Mouse (Mus musculus) layer of hippocampus, postnatal 25 days (tissue): Measurements from ENCODE around the gene Spock1. TPM values are rescaled to one million over a fixed set of nuclear protein-coding genes. Genes with fewer than 3 reads are reported as not detected.
"Not testable (repeated sequence)": the region's sequence is repeated elsewhere in the genome, so short reads cannot be mapped to it uniquely, and the experiment has no call there.

ENCODE experiments used
- DNase-seq, 2 experiments: peaks; one replicate each; pipeline ENCODE4 v3.0.0; 2022; ENCODE audit warnings: mixed read lengths in 2 of 2, low spot score in 1 of 2; ENCODE audit errors: extremely low spot score in 1 of 2
- total RNA-seq, 2 experiments: library from RNA; stranded (reverse); gene quantifications; 2 replicates each; pipeline ENCODE4 v1.2.3; 2021

The Spock1 gene
- total RNA-seq, 2 experiments from 2014 or later = 184 to 193 TPM

DNA sequence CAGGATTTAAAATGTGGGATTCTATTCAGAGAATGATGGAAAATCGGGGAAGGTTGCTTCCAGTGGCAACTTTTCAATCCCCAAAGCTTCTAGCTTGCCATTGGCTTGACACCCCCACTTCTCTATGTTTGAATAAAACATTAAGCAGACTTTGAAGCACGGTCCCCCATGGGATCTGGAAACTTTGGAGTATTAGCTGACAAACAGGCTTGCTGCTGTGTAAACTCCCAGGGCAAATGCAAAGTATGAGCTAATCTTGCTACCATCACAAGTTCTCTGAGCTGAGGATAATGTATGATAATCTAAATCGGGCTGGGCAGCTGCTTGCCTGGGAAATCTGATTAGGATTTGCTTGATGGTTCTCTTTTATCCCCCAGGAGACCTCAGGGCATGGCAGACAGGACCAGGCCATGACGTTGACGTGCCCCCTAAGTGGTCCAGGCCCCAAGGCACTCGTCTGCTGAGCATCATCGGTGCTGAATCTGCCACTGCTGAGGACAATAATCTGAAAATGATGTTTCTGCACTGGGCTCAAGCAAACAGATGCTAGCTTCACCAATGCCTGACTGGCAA is 284.1 kb downstream of the Spock1 start:
- no peak for DNase-seq

DNA sequence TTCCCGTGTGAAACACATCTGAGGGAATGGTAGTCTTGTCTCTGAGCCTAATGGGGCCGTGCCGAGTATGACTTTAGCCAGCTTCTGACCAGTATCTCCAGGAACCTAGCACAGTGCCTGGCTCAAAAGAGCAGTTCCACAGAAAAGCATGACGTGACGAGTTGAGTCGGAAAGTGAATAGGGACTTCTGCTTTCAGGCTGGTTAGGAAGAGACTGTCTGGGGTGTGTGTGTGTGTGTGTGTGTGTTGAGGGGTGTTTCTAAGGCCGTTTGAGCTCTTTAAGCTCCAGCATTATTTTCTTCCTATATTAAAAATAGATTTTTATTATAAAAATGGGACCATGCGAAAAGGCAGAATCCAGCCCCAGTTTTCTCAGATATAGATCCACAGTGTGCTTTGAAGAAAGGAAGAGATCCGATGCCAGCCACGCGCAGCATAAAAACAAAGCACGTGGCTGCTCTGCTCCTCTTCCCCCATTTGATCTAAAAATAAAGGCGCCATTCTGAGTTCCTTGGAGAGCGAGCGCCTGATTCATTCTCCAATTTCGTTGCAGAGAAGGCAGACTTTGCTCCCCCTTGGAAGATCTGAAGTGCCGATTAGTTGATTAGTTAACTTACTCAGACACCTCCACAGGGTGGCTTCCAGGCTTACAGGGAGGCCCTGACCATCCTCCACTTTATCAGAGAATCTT is 288.9 kb downstream of the Spock1 start:
- DNase-seq = no peak

DNA sequence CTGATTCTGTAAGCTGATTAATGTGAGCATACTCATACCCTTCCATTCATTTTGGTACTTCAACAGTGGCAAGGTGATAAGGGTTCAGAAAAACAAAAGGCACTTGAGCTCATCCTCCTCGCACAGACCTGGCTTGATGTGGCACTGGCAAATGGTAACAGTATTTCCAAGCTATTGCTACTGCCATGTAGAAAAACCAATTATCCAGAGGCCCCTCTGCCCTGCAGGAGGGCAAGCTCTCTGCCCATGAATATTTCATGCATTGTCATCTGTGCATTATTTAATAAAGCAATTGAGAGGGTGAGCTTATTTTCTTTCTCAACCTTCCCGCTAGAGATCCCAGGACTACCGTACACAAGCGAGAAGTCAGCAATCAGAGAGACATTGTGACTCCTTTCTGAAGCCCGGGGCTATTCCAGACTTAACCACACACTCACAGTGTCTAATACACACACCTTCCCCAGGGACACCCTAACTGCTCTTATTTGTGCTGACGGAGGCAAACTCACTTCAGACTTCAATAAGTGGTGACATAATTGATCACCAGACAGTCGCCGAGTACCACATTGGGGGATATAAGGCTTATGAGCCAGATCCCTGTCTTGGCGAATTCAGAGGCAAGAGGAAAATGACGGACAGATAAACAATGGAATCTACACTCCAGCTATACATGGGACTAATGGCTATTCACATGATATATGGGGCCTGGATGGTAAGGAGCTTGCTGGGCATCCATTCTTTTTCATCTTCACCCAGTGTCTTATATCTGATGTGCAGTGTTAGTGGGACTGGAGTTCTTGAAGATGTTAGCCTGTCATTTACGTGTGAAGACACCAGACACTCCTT is 296.6 kb downstream of the Spock1 start:
- no peak for DNase-seq

DNA sequence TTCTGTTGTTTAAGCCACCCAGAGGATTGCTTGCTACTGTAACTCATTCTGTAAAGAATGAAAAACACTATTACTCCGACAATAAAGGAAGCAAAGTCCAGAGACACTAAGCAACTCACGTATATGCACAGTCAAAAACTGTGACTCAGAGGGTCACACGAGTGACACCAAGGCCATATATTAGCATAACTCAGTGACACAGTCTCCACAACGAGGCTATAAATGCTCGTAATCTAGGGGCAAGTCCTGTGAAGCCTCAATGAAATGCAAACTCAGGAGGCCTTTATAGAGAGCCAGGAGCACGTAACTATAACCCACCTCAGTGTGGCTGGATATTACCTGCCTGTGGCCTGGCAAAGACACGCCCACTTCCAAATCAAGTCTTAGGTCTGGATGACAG is 298.2 kb downstream of the Spock1 start:
- no peak for DNase-seq

DNA sequence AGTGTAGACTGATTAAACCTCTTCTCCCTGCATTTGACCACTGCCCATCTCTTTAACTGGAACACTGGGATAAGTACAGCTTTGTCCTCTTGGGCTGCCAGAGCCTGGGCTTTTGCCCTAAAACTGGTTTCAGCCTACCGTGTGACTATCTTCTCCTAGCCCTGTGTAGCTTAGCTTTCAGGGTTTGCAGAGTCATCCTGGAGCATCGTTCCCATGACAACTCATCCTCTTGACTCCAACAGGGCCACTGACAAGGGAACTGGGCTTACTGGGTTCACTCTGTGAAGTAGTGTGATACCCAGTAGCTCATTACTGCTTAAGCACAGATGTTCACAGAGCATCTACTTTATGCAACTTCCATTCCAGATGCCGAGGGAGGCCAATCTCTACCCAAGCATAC is 303.7 kb downstream of the Spock1 start:
- no peak for DNase-seq

DNA sequence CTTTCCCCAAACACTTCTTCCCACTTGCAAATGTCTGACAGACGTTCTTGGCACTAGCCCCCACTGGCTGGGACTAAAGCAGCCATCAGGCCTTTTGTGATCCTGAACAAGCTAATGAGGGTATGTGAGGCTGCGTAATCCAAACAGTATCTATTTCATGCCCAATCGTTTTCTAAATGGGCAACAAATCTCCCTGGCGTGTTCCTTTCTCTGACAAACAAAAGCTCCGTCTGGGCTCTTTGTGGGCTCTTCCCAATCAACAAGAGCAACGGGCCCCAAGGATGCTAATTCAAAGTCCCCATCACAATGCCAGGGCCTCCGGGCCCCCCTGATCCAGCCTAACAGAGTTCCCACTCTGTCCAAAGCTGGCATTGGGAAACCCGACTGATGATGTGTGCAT is 304.9 kb downstream of the Spock1 start:
- no peak for DNase-seq

DNA sequence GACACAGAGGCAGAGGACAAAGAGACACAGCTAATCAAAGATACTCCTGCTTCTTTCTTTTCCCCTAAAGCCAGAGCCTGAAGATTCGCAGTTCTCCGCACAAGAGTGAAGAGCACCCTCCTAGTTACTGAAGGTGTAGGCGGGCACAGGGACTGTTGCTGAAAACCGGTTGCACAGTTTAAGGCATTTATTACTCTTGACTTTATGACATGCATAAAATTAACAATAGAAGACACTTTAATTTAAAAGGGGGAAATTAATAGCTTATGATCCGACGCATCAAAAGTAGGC is 312.4 kb downstream of the Spock1 start:
- DNase-seq = no peak

DNA sequence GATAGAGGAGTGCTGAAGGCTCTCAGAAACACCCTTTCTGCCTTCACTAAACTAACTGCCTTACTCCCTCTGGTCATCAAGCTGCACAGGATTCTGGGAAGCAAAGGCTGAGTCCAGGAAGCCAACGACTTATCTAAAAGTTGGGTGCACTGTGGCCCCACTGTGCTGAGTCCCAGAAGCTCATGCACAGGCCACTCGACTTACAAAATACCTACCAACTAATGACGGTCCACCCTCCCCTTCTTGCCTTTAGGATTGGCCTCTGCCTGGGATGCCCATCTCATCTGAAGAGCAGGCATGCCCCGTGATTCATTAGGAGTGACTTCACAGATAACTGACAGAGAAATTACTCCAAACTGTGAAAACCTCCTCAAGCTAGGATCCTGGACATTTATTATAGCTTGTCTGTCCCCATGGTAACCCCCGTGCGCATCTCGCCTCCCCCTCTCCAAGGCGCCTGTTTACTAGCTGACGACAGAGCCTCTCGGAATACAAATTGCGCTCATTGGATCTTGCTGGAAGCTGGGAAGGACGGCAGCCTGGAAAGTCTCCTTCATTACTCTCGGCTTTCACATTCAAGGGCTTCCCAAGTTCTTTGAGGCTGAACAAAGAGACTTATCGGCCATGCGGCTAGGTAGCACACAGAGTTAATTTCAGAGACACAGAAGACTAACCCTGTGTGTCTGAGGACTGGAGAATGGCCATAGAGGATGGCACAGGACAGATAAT is 312.9 kb downstream of the Spock1 start:
- peak; percentile 16 to 23 for DNase-seq

DNA sequence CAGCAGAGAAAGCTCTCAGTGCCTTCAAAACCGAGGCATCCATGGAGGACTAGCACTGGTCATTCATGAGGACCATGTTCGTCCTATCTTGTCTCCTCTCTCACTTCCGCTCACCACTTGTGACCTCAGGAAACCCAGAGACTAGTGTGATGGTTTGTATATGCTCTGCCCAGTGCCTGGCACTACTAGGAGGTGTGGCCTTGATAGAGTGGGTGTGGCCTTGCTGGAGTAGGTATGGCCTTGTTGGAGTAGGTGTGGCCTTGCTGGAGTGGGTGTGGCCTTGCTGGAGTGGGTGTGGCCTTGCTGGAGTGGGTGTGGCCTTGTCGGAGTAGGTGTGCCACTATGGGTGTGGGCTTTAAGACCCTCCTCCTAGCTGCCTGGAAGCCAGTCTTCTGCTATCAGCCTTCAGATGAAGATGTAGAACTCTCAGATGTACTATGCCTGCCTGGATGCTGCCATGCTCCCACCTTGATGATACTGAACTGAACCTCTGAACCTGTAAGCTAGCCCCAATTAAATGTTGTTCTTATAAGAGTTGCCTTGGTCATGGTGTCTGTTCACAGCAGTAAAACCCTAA is 318.7 kb downstream of the Spock1 start:
- DNase-seq = not testable (repeated sequence)

DNA sequence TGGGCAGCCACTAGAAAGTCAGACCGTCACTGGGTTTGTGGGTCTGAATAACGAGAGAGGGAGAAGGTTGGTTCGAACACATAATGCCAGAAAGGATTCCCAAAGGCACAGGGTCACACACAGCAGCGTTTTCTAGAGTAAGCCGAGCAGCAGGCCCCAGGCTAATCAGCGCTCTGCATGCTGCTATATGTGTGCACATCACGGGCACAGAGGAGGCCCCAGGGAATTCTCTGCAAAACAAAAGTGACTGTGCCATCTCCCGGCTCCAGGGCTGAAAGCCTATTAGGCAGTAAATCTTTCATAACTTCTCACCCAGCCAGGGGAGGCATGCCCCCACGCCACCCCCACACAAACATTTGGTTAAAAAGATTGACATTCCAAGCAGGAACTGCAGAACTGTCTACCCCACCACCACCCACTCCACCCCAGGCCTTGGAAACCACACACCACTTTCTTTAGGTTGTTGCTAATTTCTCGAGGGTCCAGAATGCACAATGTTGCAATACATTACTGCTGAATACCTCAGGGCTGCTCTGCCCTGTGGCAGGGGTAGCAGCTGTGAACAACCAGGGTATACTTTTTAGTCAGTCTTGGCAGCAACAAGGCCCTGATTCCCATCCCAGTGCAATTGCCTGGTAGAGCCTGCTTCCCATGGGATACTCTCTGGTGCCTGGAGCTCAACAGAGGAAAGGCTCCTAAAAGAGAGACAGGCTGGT is 319.4 kb downstream of the Spock1 start:
- DNase-seq = peak in 1 of 2 experiments; percentile 11

DNA sequence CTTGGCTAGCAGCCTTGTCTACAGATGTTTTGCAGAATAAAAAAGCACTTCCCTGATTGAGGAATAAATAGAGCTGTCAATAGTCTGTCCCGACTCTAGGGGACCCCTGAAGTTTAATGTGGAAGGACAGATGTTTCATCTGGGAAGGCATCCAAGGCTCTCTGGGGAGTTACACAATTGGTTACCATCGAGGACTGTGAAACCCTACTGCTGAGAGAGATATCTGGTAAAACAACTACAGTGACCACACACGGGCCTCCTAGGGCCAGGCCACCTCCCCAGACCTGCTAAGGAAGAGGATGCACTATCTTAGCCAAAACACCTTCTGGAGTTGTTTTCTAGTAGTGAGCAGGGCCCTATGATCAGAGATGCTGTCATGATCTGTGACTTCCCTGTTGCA is 323.0 kb downstream of the Spock1 start:
- DNase-seq = no peak

DNA sequence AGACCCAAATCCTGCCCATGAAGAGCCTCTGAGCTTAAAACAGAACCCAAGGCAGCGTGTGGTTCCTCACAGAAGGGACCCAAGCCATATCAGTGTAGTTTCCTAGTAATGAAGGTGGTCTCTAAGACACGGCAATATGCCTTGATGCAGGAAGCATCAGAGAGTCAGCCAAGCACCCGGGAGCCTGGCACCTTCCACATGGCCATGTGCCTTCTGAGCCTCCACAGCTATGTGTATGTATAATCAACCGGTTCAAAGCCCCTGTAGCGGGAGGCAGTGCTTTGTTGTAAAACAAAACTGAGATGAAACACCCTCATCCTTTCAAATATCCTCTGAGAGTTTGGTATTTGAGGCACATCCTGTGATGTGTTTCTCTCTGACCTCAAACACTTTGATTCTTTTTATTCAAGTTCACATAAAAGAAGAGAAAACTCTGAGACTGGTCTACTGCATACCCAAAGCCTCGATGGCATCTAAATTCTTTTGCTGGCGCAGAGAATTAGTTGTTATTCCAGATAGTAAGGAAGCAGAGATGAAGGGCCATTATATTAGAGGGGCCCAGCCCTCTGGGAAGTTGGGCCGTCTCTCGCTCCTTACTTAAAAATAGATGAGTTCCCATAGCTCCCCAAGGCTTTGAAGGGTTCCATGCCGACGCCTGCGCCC is 325.7 kb downstream of the Spock1 start:
- DNase-seq = no peak

DNA sequence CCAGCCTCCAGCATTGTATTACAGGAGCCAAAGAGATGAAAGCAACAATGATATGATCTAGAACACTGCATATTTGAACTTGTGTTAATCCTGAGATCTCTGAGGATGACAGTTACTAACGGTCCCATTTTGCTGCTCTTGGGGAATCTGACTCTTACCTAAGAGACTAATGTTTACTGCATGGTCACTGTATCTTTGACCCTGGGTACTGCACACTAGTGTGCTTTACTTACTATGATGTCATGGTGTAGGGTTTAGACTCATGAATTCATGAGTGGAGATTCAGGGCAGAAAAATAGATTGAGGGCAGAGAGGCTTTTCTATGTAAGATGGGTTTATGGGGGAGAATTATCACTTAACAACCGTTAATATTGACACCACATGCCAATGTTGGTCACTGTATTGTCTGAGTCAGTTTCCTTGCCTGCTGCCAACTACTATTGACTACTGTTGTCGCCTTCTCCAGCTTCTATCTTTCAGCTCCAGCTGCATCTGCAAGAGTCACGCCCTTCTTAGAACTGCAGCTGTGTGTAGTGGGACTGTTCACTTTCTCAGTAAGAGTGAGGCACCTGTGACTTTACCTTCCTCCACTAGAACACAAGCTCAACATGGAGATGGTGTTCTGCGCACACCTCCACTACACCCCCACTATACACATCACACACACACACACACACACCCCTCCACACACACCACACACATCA is 330.4 kb downstream of the Spock1 start:
- no peak for DNase-seq

DNA sequence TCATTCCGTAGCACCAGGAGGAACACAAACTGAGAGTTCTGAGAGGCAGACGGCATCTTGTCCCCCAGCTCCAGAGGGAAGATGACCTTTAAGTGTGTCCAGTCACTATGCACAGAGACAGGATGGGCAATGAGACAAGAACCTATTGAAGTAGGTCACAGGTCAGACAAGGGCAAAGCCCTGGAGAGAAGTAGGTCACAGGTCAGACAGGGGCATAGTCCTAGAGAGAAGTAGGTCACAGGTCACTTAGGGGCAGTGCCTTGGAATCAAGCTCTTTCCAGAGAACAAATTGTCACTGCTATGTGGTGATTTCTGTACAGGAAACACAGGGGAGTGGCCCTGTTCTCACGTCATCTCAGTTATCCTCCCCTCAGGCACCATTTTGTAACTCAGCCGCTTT is 334.6 kb downstream of the Spock1 start:
- DNase-seq = no peak

DNA sequence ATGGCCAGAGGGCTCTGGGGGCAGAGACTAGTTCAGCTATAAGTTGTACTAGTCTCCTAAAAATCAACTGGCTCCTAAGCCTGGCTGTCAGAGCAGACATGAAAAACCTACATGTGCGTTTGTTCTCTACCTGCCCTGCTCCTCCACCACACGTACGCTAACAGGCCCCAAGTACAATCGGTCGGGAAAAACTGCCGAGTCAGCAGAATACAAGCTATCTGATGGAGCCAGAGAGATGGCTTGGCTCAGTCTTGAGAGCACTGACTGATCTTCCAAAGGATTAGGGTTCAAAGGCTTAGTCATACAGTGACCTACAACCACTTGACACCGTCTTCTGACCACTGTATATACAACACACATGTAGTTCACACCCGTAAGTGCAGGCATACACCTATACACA is 339.7 kb downstream of the Spock1 start:
- DNase-seq = no peak

DNA sequence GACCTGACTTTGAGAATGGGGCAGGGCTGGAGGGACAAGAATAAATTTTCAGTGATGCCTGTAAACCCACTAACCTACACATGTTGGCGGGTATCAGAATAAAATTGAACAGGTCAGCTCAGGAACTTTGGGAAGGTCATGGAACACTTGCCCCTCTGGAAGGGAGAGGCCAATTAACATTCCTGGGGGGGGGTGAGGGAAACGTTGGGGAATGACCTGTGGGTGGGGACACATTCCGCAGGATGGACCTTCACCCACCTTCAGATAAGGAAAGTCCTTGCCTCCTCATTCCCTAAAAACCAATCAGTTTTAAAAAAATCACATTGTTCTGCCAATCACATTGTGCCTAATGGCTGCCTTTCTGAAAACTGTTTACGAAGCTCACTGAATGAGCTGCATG is 352.9 kb downstream of the Spock1 start:
- no peak for DNase-seq

DNA sequence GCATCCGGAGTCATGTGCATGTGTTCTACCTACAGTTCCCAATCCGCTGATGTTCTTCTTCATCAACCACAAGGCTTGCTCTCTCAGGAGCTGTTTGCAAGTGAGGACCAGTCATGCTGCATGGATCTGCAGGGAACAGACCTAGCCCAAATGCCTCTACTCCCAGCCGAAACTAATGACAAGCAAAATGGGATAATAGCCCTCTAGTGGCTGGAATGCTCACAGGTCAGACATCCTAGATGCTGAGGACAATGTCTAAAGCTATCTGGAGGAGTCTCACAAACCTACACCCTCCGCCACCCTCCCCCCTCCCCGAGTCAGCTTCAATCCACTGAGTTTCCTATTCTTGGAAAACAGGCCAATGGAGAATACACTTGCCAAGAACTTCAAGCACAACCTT is 358.4 kb downstream of the Spock1 start:
- no peak for DNase-seq

DNA sequence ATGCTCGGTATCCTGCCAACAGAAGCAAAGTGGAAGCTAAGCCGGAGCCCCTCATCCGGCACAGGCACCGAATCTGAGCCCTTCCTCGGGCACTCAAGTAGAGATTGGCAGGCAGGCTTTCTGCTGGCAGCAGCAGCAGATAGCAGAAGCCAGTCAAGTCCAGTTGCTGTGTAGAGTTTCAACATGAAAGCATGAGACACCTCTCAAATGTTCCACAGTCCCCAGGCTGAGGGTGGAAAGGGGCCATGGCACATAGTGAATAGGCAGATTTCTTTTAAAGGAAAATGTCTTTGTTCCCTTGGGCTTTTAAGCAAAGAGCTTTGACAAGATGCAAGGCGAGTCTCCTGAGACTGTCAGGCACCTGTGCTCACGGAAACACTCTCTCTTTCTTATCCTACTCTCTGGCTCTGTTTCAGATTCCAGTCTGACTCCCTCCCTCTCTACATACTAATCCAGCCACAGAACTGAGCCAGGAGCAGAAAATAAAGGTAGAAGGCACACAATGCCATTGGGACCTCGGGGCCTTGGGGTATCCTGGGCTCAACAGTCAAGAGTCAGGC is 371.1 kb downstream of the Spock1 start:
- no peak for DNase-seq

DNA sequence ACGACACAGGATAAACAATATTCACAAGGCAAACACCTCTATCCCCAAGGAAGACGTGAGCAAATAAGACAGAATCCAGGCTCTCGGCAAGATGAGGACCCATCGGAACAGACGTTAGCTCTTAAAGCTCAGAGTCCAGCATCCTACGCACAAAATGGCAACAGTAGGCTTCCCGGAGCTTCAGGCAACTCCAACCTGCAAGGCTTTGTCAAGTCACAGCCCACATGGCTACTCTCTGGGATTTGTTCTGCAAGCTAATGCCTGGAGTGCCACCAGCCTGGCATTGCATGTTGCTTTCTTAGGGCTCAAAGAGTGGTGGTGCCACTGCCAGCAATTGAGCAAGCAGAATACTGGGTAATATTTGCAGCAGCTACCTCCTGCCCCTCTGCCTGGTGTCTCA is 373.8 kb downstream of the Spock1 start:
- DNase-seq = no peak
